Mouse (Mus musculus) embryonic stem cell, embryonic (primary cell): Measurements from ENCODE around the gene Extl1.

Experiments
- CTCF ChIA-PET, 4 experiments: fragments of 300-600 bp in 2 of 4; fragments of 350-600 bp in 2 of 4; sonication (Branson Sonifier 250); formaldehyde crosslinking; loops; one replicate each; lab custom pipeline; 2022; ENCODE audit warnings: inconsistent platforms in 2 of 4; lab: Charles Lee
- POLR2A ChIA-PET, 4 experiments: fragments of 300-600 bp in 2 of 4; fragments of 350-600 bp in 2 of 4; sonication (Branson Sonifier 250); formaldehyde crosslinking; loops; one replicate each; lab custom pipeline; 2022; ENCODE audit warnings: antibody characterized with exemption in 4 of 4, inconsistent platforms in 1 of 4; lab: Charles Lee

Extl1 gene

GRCm38 (mm10) chr4:134351329-134352260 is 32.1 kb downstream of the Extl1 start:
- CTCF ChIA-PET, result interaction anchor here (0.6 to 1.0 kb wide), 6 partner anchors 31 to 172 kb away, joined by 3 to 5 read pairs (median 3); partner anchors contain the start of genes Grrp1 (in 1 of the 4) and Trim63 (in 1 of the 4)

GRCm38 (mm10) chr4:134350641-134351040 is 33.0 kb downstream of the Extl1 start:
- CTCF ChIA-PET, result interaction anchor here in 2 of 4 experiments (0.6 to 1.5 kb wide), 4 partner anchors 23 to 45 kb away, joined by 3 read pairs; no protein-coding TSS in a partner anchor

More at GRCm38 (mm10) chr4:134351329-134352260, 32.1 kb downstream of the Extl1 start:
- POLR2A ChIA-PET, result interaction anchor here (0.6 to 6.5 kb wide), 29 partner anchors 7 to 1010 kb away, joined by 3 to 47 read pairs (median 4); partner anchors contain the start of genes Slc30a2 (in 2 of the 4), Cep85 (in 1 of the 4), Mtfr1l (in 1 of the 4) and Pdik1l (in 1 of the 4)

GRCm38 (mm10) chr4:134349829-134350228 is 33.8 kb downstream of the Extl1 start:
- ChIA-PET CTCF (interaction anchor here in 3 of 4 experiments (0.5 to 1.5 kb wide), 6 partner anchors 26 to 365 kb away, joined by 3 read pairs; partner anchors contain the start of gene Pdik1l (in 1 of the 3)), POLR2A (interaction anchor here (0.6 to 6.5 kb wide), 37 partner anchors 9 to 1389 kb away, joined by 3 to 47 read pairs (median 5); partner anchors contain the start of genes Cep85 (in 1 of the 4), Pdik1l (in 1 of the 4), Stmn1 (in 1 of the 4) and Trim63 (in 1 of the 4))

More at GRCm38 (mm10) chr4:134350641-134351040, 33.0 kb downstream of the Extl1 start:
- POLR2A ChIA-PET, result interaction anchor here (0.6 to 6.5 kb wide), 40 partner anchors 8 to 451 kb away, joined by 3 to 47 read pairs (median 5); partner anchors contain the start of genes Cep85 (in 1 of the 4), Pdik1l (in 1 of the 4), Stmn1 (in 1 of the 4) and Trim63 (in 1 of the 4)

GRCm38 (mm10) chr4:134348545-134348944 is 35.1 kb downstream of the Extl1 start:
- ChIA-PET POLR2A (interaction anchor here in 2 of 4 experiments (1.0 to 6.5 kb wide), 7 partner anchors 12 to 33 kb away, joined by 3 to 47 read pairs (median 7); partner anchors contain the start of gene Trim63 (in 1 of the 2)), CTCF (interaction anchor here in 1 of 4 experiments (1.4 kb wide), 1 partner anchor 8 kb away, joined by 5 read pairs; no protein-coding TSS in a partner anchor)

- CTCF ChIA-PET, result interaction anchor here in 1 of 4 experiments (1.4 kb wide), 1 partner anchor 9 kb away, joined by 5 read pairs; no protein-coding TSS in a partner anchor
Observed at GRCm38 (mm10) chr4:134348078-134348477, 35.6 kb downstream of the Extl1 start.

GRCm38 (mm10) chr4:134345802-134346201 is 37.8 kb downstream of the Extl1 start:
- CTCF ChIA-PET, result interaction anchor here in 1 of 4 experiments (1.0 to 4.3 kb wide), 3 partner anchors 11 to 159 kb away, joined by 3 to 21 read pairs (median 8); partner anchors contain the start of gene Cep85
- POLR2A ChIA-PET, result interaction anchor here in 2 of 4 experiments (0.6 to 6.3 kb wide), 15 partner anchors 8 to 378 kb away, joined by 3 to 61 read pairs (median 6); partner anchors contain the start of genes Hmgn2 (in 1 of the 2) and Trim63 (in 1 of the 2)

More at GRCm38 (mm10) chr4:134348078-134348477, 35.6 kb downstream of the Extl1 start:
- POLR2A ChIA-PET, result interaction anchor here in 2 of 4 experiments (1.0 to 6.5 kb wide), 10 partner anchors 8 to 33 kb away, joined by 3 to 61 read pairs (median 8); partner anchors contain the start of gene Trim63 (in 1 of the 2)

GRCm38 (mm10) chr4:134344620-134345019 is 39.0 kb downstream of the Extl1 start:
- CTCF ChIA-PET, result interaction anchor here in 2 of 4 experiments (0.6 to 4.3 kb wide), 7 partner anchors 12 to 480 kb away, joined by 3 to 21 read pairs (median 5); partner anchors contain the start of gene Cep85 (in 1 of the 2)
- POLR2A ChIA-PET, result interaction anchor here (0.6 to 6.3 kb wide), 15 partner anchors 8 to 344 kb away, joined by 3 to 61 read pairs (median 3); partner anchors contain the start of gene Dhdds (in 1 of the 4)

GRCm38 (mm10) chr4:134343071-134344031 is 40.3 kb downstream of the Extl1 start, which contains the start of gene Slc30a2:
Slc30a2 (plus strand) TSS chr4:134343181.
- ChIA-PET POLR2A (interaction anchor here (0.6 to 6.3 kb wide), 43 partner anchors 9 to 1043 kb away, joined by 3 to 61 read pairs (median 4); partner anchors contain the start of genes Grrp1 (in 1 of the 4), Stmn1 (in 1 of the 4), Trim63 (in 1 of the 4) and Zfp593 (in 1 of the 4)), CTCF (interaction anchor here (0.6 to 4.3 kb wide), 13 partner anchors 13 to 157 kb away, joined by 3 to 21 read pairs (median 3); partner anchors contain the start of gene Cep85 (in 1 of the 4))

- ChIA-PET CTCF (interaction anchor here in 3 of 4 experiments (0.6 to 4.3 kb wide), 7 partner anchors 13 to 201 kb away, joined by 3 to 21 read pairs (median 3); no protein-coding TSS in a partner anchor), POLR2A (interaction anchor here in 3 of 4 experiments (0.6 to 6.3 kb wide), 23 partner anchors 10 to 451 kb away, joined by 3 to 61 read pairs (median 6); partner anchors contain the start of gene Trim63 (in 1 of the 3))
Observed at GRCm38 (mm10) chr4:134342213-134342779, 41.4 kb downstream of the Extl1 start.

GRCm38 (mm10) chr4:134341231-134341630 is 42.4 kb downstream of the Extl1 start:
- POLR2A ChIA-PET, result interaction anchor here in 3 of 4 experiments (0.7 to 3.2 kb wide), 8 partner anchors 9 to 984 kb away, joined by 3 to 26 read pairs (median 4); partner anchors contain the start of gene Trim63 (in 1 of the 3)
- CTCF ChIA-PET, result interaction anchor here in 2 of 4 experiments (0.6 to 1.2 kb wide), 3 partner anchors 11 to 202 kb away, joined by 3 to 4 read pairs (median 3); no protein-coding TSS in a partner anchor

- POLR2A ChIA-PET, result interaction anchor here (1.0 to 4.7 kb wide), 15 partner anchors 9 to 62 kb away, joined by 3 to 26 read pairs (median 5); partner anchors contain the start of genes Slc30a2 (in 2 of the 4) and Trim63 (in 1 of the 4)
- CTCF ChIA-PET, result interaction anchor here in 3 of 4 experiments (0.9 to 1.2 kb wide), 5 partner anchors 8 to 140 kb away, joined by 3 to 5 read pairs (median 3); partner anchors contain the start of gene Slc30a2 (in 1 of the 3)
Observed at GRCm38 (mm10) chr4:134330281-134330680, 53.4 kb downstream of the Extl1 start.

- CTCF ChIA-PET, result interaction anchor here in 2 of 4 experiments (0.5 to 0.6 kb wide), 2 partner anchors 61 to 64 kb away, joined by 3 to 5 read pairs; no protein-coding TSS in a partner anchor
- POLR2A ChIA-PET, result interaction anchor here in 3 of 4 experiments (0.6 to 4.7 kb wide), 11 partner anchors 8 to 162 kb away, joined by 3 to 26 read pairs (median 3); partner anchors contain the start of gene Slc30a2 (in 1 of the 3)
Observed at GRCm38 (mm10) chr4:134328832-134329231, 54.8 kb downstream of the Extl1 start.

GRCm38 (mm10) chr4:134328151-134328550 is 55.5 kb downstream of the Extl1 start:
- CTCF ChIA-PET, result interaction anchor here in 3 of 4 experiments (0.6 to 1.1 kb wide), 4 partner anchors 15 to 65 kb away, joined by 3 to 6 read pairs (median 4); no protein-coding TSS in a partner anchor
- POLR2A ChIA-PET, result interaction anchor here in 3 of 4 experiments (0.6 to 4.7 kb wide), 17 partner anchors 9 to 162 kb away, joined by 3 to 26 read pairs (median 3); partner anchors contain the start of gene Slc30a2 (in 2 of the 3)

- CTCF ChIA-PET, result interaction anchor here (0.6 to 1.6 kb wide), 5 partner anchors 14 to 140 kb away, joined by 3 to 5 read pairs (median 3); partner anchors contain the start of gene Cep85 (in 1 of the 4)
- POLR2A ChIA-PET, result interaction anchor here (0.5 to 4.7 kb wide), 17 partner anchors 8 to 44 kb away, joined by 3 to 26 read pairs (median 4); partner anchors contain the start of genes Slc30a2 (in 2 of the 4) and Trim63 (in 1 of the 4)
Observed at GRCm38 (mm10) chr4:134326859-134327530, 56.7 kb downstream of the Extl1 start.
